25 mouse cellular contexts compared by ENCODE assay signal in the genomic region with DNA sequence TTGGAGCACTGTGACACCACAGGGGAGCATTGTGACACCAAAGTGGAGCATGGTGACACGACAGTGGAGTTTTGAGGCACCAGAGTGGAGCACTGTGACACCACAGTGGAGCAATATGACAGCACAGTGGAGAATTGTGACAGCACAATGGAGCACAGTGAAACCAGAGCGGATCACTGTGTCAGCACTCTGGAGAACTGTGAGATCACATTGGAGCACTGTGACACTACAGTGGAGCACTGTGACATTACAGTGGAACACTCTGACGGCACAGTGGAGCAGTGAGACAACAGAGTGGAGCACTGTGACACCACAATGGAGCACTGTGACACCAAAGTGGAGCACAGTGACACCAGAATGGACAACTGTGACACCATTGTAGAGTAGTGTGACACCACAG.
A peak's percentile ranks its signal among the peaks of the same experiment; 100 is the strongest.
DNase-seq lines count a peak whose midpoint lies in the region; ATAC-seq and TF ChIP-seq lines count a peak whose summit lies in the region.
"Had no signal": no experiment of that assay in that cellular context is flagged by ENCODE, and none has a peak within 500 bp of the region (broad histone marks: within the 10 kb centered on the region; RNA-seq: fewer than 3 reads in every experiment).

No protein-coding gene starts in this region.

- 49% methylated on average over 3 of the region's 3 CpGs for WGBS in kidney, embryonic 15.5 days
- WGBS in midbrain, embryonic 11.5 days = 63% methylated on average over 3 of the region's 3 CpGs
- 49% methylated on average over 3 of the region's 3 CpGs for WGBS in midbrain, embryonic 13.5 days

- no peaks in the 10 kb centered on the region for H3K36me3 ChIP-seq in kidney, embryonic 15.5 days
- H3K36me3 ChIP-seq in midbrain, embryonic 11.5 days (ENCODE audit: control insufficient read depth, insufficient read depth, low read length) = no peaks in the 10 kb centered on the region
- H3K36me3 ChIP-seq in midbrain, embryonic 13.5 days = no peaks in the 10 kb centered on the region
- H3K36me3 ChIP-seq: heart, embryonic 15.5 days; hindbrain, embryonic 12.5 days; limb, embryonic 12.5 days; liver, embryonic 13.5 days had no signal

- H3K27ac ChIP-seq in gastrocnemius, adult 2 months = no peak overlapping the region
- no peak overlapping the region for H3K27ac ChIP-seq in kidney, embryonic 15.5 days
- H3K27ac ChIP-seq in midbrain, embryonic 11.5 days (ENCODE audit: low read depth, low read length) = no peak overlapping the region
- no peak overlapping the region for H3K27ac ChIP-seq in midbrain, embryonic 13.5 days
- H3K27ac ChIP-seq: forebrain, embryonic 12.5 days; heart, embryonic 15.5 days; hindbrain, embryonic 12.5 days; layer of hippocampus, adult 2 months; left cerebral cortex, adult 2 months; limb, embryonic 12.5 days; liver, embryonic 13.5 days had no signal

- intact Hi-C loops in gastrocnemius, adult 2 months (cut with DNase I) = no loop called here

- H3K9me3 ChIP-seq in kidney, embryonic 15.5 days (replicated peaks) = peaks cover 66% of the 10 kb centered on the region
- peaks cover 80% of the 10 kb centered on the region for H3K9me3 ChIP-seq in midbrain, embryonic 11.5 days (ENCODE audit: control insufficient read depth, low read length)
- H3K9me3 ChIP-seq in midbrain, embryonic 13.5 days = peaks cover 86% of the 10 kb centered on the region

- no peaks in the 10 kb centered on the region for H3K4me1 ChIP-seq in kidney, embryonic 15.5 days
- H3K4me1 ChIP-seq in midbrain, embryonic 11.5 days (ENCODE audit: control insufficient read depth, insufficient read depth, low read length) = no peaks in the 10 kb centered on the region
- no peaks in the 10 kb centered on the region for H3K4me1 ChIP-seq in midbrain, embryonic 13.5 days (replicated peaks)
- H3K4me1 ChIP-seq: forebrain, embryonic 12.5 days; heart, embryonic 15.5 days; hindbrain, embryonic 12.5 days; limb, embryonic 12.5 days; liver, embryonic 13.5 days had no signal

- DNase-seq in gastrocnemius, adult 2 months = peak; percentile 2
- DNase-seq in gastrocnemius, postnatal 10 days = no peak
- DNase-seq in kidney, postnatal 10 days = peak; percentile 1
- peak; percentile 45 for DNase-seq in midbrain, embryonic 11.5 days (ENCODE audit: low spot score, missing footprints)
- DNase-seq in urinary bladder, postnatal 14 days (ENCODE audit: low spot score) = peak; percentile 1
- DNase-seq in urinary bladder, adult 18-20 months (ENCODE audit: low spot score in 2 of 2) = no peak
- DNase-seq: adrenal gland, postnatal 25 days; cerebellum, postnatal 14 days; kidney, postnatal 36 days; liver, embryonic 13.5 days; lung, adult 2 months; lung, postnatal 14 days; midbrain, embryonic 14.5 days; right cerebral cortex, adult 18-20 months had no signal

- H3K9ac ChIP-seq in kidney, embryonic 15.5 days = no peak overlapping the region
- no peak overlapping the region for H3K9ac ChIP-seq in midbrain, embryonic 11.5 days (ENCODE audit: low read length)
- H3K9ac ChIP-seq in midbrain, embryonic 13.5 days (replicated peaks) = no peak overlapping the region
- H3K9ac ChIP-seq: forebrain, embryonic 12.5 days; heart, embryonic 15.5 days; hindbrain, embryonic 12.5 days; limb, embryonic 12.5 days; liver, embryonic 13.5 days had no signal

- no peak overlapping the region for H3K4me3 ChIP-seq in gastrocnemius, adult 2 months
- no peak overlapping the region for H3K4me3 ChIP-seq in kidney, embryonic 15.5 days (replicated peaks)
- no peak overlapping the region for H3K4me3 ChIP-seq in midbrain, embryonic 11.5 days (ENCODE audit: low read depth, low read length)
- no peak overlapping the region for H3K4me3 ChIP-seq in midbrain, embryonic 13.5 days (replicated peaks)
- H3K4me3 ChIP-seq: erythroblast, embryonic 14.5 days; forebrain, embryonic 12.5 days; heart, embryonic 15.5 days; hindbrain, embryonic 12.5 days; layer of hippocampus, adult 2 months; left cerebral cortex, adult 2 months; limb, embryonic 12.5 days; liver, embryonic 13.5 days had no signal

- no peak for TF ChIP-seq CTCF in gastrocnemius, adult 2 months (IDR thresholded peaks at IDR 0.05)

- ATAC-seq in kidney, embryonic 15.5 days (replicated peaks; ENCODE audit: low FRiP score) = no peak
- no peak for ATAC-seq in midbrain, embryonic 11.5 days (ENCODE audit: low FRiP score)
- ATAC-seq in midbrain, embryonic 13.5 days = no peak
- ATAC-seq: CD4-positive, CD25-positive, alpha-beta regulatory T cell, adult 4 months; intestine, embryonic 16.5 days had no signal

- H3K27me3 ChIP-seq in kidney, embryonic 15.5 days = no peaks in the 10 kb centered on the region
- no peaks in the 10 kb centered on the region for H3K27me3 ChIP-seq in midbrain, embryonic 11.5 days (ENCODE audit: control insufficient read depth, insufficient read depth, low read length)
- H3K27me3 ChIP-seq in midbrain, embryonic 13.5 days = no peaks in the 10 kb centered on the region
- H3K27me3 ChIP-seq: forebrain, embryonic 12.5 days; heart, embryonic 15.5 days; hindbrain, embryonic 12.5 days; limb, embryonic 12.5 days; liver, embryonic 13.5 days had no signal

- no peak overlapping the region for H3K4me2 ChIP-seq in kidney, embryonic 15.5 days
- no peak overlapping the region for H3K4me2 ChIP-seq in midbrain, embryonic 11.5 days
- H3K4me2 ChIP-seq in midbrain, embryonic 13.5 days (replicated peaks) = no peak overlapping the region
- H3K4me2 ChIP-seq: forebrain, embryonic 12.5 days; heart, embryonic 15.5 days; hindbrain, embryonic 12.5 days; limb, embryonic 12.5 days; liver, embryonic 13.5 days had no signal

Comparison
In these comparisons a context has a peak if more than half of its experiments do, and no peak if none do; other contexts are left out.
1. DNase-seq: peak in gastrocnemius, adult 2 months (single experiment), kidney, postnatal 10 days (single experiment), midbrain, embryonic 11.5 days (single experiment) and urinary bladder, postnatal 14 days (single experiment); none in gastrocnemius, postnatal 10 days (single experiment) and urinary bladder, adult 18-20 months (0 of 2).